Mouse (Mus musculus): Measurements from ENCODE around the gene Gm47955.
"Not testable (repeated sequence)": the region's sequence is repeated elsewhere in the genome, so short reads cannot be mapped to it uniquely, and the experiment has no call there.

Gm47955 gene

DNA sequence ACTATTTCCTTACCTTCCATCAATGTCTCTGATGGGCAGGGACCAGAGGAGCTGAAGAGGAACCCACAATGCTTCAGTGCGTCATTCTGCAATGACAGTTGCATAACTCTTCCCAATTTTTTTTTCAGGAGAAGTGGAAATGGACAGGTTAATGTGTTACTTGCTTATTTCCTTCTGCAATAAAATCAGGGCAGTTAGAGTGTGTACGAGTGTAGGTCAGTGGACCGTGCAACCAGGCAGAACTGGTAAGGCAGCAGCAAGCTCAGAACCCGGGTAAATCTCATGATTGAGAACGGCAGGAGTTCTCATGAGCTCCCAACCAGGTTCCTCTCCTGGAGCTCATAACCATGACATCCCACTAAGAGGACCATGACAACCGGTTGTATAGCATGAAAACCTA is 32.0 kb downstream of the Gm47955 start:
- ATAC-seq (ENCODE audit: low TSS enrichment): no peak

GRCm38 (mm10) chr1:82993947-82994346 is 33.9 kb downstream of the Gm47955 start:
- ATAC-seq (ENCODE audit: low TSS enrichment): peak; percentile 81

DNA sequence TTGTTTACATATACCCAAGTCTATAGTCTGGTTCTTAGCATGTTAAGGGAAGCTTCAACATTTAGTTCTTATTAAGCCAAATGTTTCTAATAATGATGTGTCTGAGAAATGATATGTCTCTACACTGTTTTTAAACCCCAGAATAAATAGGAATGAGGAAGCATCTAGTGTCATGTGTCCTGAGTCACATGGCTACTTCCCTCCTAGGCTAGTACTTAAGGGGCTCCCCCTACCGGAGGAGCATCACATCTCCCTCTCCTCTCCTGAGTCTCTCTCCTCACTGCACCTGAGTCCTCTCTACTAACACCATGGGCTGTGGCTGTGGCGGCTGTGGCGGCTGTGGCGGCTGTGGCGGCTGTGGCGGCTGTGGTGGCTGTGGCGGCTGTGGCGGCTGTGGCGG is 40.2 kb downstream of the Gm47955 start, which contains the start of gene Gm47959:
Gm47959 (plus strand) TSS at position 243 of the 400 bp plus-strand sequence.
- ATAC-seq (ENCODE audit: low TSS enrichment): not testable (repeated sequence)

GRCm38 (mm10) chr1:83006218-83007179 is 46.4 kb downstream of the Gm47955 start:
- ATAC-seq (ENCODE audit: low TSS enrichment): no peak

DNA sequence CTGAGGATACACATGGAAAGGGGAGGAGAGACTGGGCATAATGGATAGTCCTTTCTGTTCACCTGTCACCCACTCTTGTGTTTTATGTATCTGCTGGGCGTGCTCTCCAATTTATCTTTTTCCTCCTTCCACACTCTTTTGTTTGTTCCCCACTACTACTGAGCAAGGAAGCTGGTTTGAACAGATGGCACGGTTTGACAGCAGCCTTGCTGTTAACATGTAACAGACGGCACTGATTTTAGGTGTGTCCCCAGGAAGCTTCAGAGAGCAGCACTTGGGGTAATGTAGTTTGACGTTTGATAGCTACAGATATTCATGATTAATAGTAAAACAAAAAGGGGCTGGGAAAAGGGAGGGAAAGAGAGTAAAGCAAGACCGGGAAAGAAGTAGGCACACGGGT is 47.4 kb downstream of the Gm47955 start:
- peak; percentile 31; the same call in 1 of the 2 replicates for ATAC-seq (ENCODE audit: low TSS enrichment)

All from frontal cortex, adult (tissue).